Mouse (Mus musculus): ENCODE measurements around the gene Cry2. TPM values are rescaled to one million over a fixed set of nuclear protein-coding genes. Genes with fewer than 3 reads are reported as not detected.
"Not testable (repeated sequence)": the region's sequence is repeated elsewhere in the genome, so short reads cannot be mapped to it uniquely, and the experiment has no call there.

The Cry2 gene
- total RNA-seq (2021), result 10 to 100 TPM; 21.8 to 33.4 TPM

- intact Hi-C loops (cut with DNase I), result loop anchor here (2.0 to 10.0 kb wide), 5 partner anchors 13 to 449 kb away; no protein-coding TSS in a partner anchor
- peak; percentile 97 for DNase-seq
Measured at GRCm38 (mm10) chr2:92433578-92434374, at the start of gene Cry2. Cry2 (minus strand) TSS chr2:92434043.

- intact Hi-C loops (cut with DNase I), result no loop called here
Measured at GRCm38 (mm10) chr2:92483505-92483904, 49.7 kb upstream of the Cry2 start.

GRCm38 (mm10) chr2:92482551-92482950 is 48.7 kb upstream of the Cry2 start:
- no peak for DNase-seq
- intact Hi-C loops (cut with DNase I), result no loop called here

More at GRCm38 (mm10) chr2:92483505-92483904, 49.7 kb upstream of the Cry2 start:
- DNase-seq, result no peak

GRCm38 (mm10) chr2:92478313-92478688 is 44.5 kb upstream of the Cry2 start:
- DNase-seq, result no peak
- intact Hi-C loops (cut with DNase I), result no loop called here

GRCm38 (mm10) chr2:92477672-92478312 is 43.9 kb upstream of the Cry2 start:
- intact Hi-C loops (cut with DNase I), result no loop called here
- DNase-seq, result no peak

GRCm38 (mm10) chr2:92476580-92476979 is 42.7 kb upstream of the Cry2 start:
- intact Hi-C loops (cut with DNase I); DNase-seq: not testable (repeated sequence)

GRCm38 (mm10) chr2:92475711-92476110 is 41.9 kb upstream of the Cry2 start:
- intact Hi-C loops (cut with DNase I), result no loop called here
- no peak for DNase-seq

GRCm38 (mm10) chr2:92474920-92475319 is 41.1 kb upstream of the Cry2 start:
- DNase-seq, result no peak
- intact Hi-C loops (cut with DNase I), result no loop called here

GRCm38 (mm10) chr2:92471886-92472670 is 38.2 kb upstream of the Cry2 start:
- DNase-seq, result no peak
- intact Hi-C loops (cut with DNase I), result no loop called here

GRCm38 (mm10) chr2:92464690-92465089 is 30.8 kb upstream of the Cry2 start:
- no peak for DNase-seq
- intact Hi-C loops (cut with DNase I), result no loop called here

- intact Hi-C loops (cut with DNase I), result no loop called here
- no peak for DNase-seq
Measured at GRCm38 (mm10) chr2:92461215-92461614, 27.4 kb upstream of the Cry2 start.

- DNase-seq, result peak; percentile 33 to 37
- intact Hi-C loops (cut with DNase I), result no loop called here
Measured at GRCm38 (mm10) chr2:92459921-92460707, 26.3 kb upstream of the Cry2 start, which contains the start of gene Slc35c1. Slc35c1 (minus strand) TSS chr2:92460538.

GRCm38 (mm10) chr2:92459141-92459920 is 25.5 kb upstream of the Cry2 start:
- DNase-seq, result peak; percentile 83 to 84
- intact Hi-C loops (cut with DNase I), result no loop called here

GRCm38 (mm10) chr2:92458481-92458880 is 24.6 kb upstream of the Cry2 start:
- intact Hi-C loops (cut with DNase I), result no loop called here
- DNase-seq, result no peak

GRCm38 (mm10) chr2:92456970-92457530 is 23.2 kb upstream of the Cry2 start:
- no peak for DNase-seq
- intact Hi-C loops (cut with DNase I), result no loop called here

- DNase-seq, result no peak
- intact Hi-C loops (cut with DNase I), result no loop called here
Measured at GRCm38 (mm10) chr2:92455704-92456103, 21.9 kb upstream of the Cry2 start.

GRCm38 (mm10) chr2:92454166-92454565 is 20.3 kb upstream of the Cry2 start:
- no peak for DNase-seq
- intact Hi-C loops (cut with DNase I), result no loop called here

- intact Hi-C loops (cut with DNase I), result no loop called here
- no peak for DNase-seq
Measured at GRCm38 (mm10) chr2:92451126-92451525, 17.3 kb upstream of the Cry2 start.

GRCm38 (mm10) chr2:92447121-92447740 is 13.4 kb upstream of the Cry2 start:
- DNase-seq, result no peak
- intact Hi-C loops (cut with DNase I), result no loop called here
